Mouse (Mus musculus): Measurements from ENCODE around the gene Mapk3. TPM values are rescaled to one million over a fixed set of nuclear protein-coding genes. Genes with fewer than 3 reads are reported as not detected.
"Not testable (repeated sequence)": the region's sequence is repeated elsewhere in the genome, so short reads cannot be mapped to it uniquely, and the experiment has no call there.

The Mapk3 gene
- 214 TPM in 2 replicates for polyA plus RNA-seq (2012; rRNA removed)

DNA sequence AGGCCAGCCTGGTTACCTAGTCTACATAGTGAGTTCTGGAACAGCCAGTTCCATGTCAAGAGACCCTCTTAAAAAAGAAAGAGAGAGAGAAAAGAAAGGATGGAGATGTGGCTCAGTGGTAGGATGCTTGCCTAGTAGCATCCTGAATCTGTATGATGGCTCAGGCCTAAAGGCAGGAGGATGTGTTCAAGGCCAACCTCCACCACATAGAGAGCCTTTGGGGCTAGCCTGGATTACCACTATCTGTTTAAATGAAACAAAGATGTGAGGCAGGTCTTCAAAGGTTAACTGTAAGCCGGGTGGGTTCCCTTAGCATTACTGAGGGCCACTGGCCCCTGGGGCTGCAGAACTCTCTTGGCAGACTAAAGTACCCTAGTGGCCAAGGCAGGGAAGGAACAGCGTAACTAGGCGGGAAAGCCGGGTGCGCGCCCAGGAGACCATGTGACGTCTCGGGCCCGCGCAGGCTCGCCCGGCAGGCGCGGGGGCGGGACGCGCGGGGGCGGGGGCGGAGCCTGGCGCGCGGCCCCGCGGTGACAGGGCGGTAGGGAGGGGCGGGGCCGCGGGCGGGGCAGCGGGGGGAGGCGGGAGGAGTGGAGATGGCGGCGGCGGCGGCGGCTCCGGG lies at the start of gene Mapk3:
Gene Mapk3, plus strand, starts transcription at position 552 of the 622 bp plus-strand sequence.
- DNase-seq (ENCODE audit: low spot score), result peak; percentile 76

DNA sequence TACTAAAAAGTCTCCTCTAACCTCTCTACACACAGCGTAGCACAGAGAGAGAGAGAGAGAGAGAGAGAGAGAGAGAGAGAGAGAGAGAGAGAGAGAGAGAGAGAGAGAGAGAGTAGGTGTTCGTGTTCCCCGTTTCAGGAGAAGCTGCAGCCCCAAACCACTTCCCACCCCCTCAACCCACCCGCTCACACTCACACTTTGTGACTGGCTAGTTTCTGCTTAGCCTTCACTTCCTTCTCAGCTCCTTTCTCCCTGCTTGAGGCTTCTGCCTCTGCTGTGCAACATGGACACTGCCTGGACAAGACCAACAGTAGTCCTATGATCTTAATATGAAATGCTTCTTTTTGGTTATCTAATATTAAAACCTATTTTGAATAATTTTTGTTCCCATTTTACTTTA lies 49.1 kb upstream of the Mapk3 start:
- no peak for DNase-seq (ENCODE audit: low spot score)

DNA sequence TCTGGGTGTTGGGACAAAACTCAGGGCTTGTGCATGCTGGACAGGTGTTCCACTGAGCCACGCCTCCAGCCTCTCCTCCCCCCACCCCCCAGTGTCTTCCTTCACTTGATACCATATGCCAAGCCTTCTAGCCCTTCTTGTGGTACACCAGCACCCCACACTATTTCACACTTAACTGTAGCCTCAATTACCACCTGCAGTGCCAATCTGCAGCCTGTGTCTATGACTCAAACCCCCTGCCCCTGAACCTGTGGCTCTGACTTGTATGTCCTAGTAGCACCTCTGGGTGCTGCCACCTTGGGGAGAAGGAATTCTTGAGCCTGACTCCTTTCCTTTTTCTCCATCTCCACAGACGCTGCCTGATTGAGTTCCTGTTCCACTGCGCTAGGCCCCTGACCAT lies 47.5 kb upstream of the Mapk3 start:
- DNase-seq (ENCODE audit: low spot score), result no peak

DNA sequence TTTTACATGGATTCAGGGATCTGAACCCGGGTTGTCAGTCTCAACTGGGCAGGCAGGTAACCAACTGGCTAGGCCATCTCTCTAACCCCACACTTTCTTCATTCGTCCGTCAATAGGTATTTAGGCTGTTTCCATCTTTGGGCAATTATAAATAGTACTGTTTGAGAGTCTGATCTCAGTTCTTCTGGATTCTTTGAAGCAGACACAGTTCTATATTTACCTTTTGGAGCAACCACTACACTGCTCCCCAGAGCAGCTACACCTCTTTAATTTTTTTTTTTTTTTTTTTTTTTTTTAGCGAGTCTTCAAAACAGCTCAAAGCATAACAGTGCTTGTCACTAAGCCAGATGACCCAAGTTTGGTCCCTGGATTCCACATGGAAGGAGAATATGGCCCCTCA lies 43.7 kb upstream of the Mapk3 start:
- DNase-seq (ENCODE audit: low spot score), result no peak

DNA sequence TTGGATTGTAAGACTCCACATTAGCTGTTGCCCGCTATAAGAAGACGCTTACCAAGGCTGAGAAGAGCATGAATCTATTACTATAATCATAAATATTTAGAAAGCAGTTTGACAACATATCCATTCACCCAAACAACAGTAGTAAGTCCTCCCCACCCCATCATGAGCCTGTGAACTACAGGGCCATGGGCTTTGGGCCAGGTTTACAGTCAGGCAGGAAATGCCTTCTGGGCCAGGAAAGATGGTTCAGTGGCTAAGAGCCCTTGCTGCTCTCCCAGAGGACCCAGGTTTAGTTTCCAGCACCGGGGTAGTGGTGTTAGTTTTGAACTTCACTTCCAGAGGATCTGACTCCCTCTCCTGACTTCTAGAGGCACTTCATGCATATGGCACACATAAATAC lies 41.8 kb upstream of the Mapk3 start:
- DNase-seq (ENCODE audit: low spot score), result no peak

DNA sequence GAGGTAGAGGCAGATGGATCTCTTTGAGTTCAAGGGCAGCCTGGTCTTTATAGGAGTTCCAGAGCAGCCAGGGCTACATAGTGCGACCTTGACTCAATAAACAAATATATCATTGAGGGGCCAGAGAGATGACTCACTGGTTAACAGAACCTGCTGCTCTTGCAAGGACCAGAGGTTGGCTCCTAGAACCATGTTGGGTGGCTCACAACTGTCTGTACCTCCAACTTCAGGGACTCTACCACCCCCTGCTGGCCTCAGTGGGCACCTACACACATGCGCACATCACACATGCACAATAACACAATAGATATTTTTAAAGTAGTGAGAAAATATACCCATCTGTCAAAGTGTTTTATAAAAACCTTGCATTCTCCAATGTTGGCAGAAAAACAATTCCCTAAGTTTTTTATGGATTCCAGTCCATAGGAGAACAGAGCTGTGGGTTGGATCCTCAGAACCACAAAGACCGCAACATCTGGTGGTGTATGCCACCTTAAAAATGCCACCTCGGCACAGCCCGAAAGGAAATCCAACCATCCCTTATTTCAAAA lies 40.5 kb upstream of the Mapk3 start:
- DNase-seq (ENCODE audit: low spot score), result no peak

DNA sequence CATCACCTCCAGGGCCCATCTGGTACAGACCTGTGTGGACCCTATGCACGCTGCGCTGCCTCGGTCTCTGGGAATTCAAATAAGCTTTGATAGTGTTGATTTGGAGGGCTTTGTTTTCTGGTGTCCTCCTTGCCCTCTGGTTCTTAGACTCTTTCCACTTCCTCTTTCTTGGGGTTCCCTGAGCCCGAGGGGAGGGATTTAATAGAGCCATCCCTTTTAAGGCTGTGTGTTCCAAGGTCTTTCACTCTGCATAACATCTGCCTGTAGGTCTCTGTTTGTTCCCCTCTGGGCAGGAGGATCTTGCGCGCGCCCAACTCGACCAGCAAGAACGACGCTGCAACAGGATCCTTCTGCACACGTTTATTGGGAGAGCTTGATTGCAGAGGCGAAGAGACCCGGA lies 37.8 kb upstream of the Mapk3 start:
- no peak for DNase-seq (ENCODE audit: low spot score)

DNA sequence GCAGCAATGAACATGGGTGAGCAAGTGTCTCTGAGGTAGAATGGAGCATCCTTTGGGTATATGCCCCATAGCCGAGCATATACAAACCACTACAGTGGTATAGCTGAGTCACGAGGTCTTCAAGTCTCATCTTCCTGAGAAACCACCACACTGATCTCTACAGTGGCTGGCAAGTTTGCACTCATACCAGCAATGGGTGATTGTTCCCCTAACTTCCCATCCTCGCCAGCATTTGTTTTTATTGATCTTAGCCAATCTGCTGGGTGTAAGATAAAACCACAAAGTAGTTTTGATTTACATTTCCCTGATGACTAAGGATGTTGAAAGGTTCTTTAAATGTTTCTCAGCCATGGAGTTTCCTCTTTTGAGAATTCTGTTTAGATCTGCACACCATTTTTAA lies 34.3 kb upstream of the Mapk3 start:
- no peak for DNase-seq (ENCODE audit: low spot score)

DNA sequence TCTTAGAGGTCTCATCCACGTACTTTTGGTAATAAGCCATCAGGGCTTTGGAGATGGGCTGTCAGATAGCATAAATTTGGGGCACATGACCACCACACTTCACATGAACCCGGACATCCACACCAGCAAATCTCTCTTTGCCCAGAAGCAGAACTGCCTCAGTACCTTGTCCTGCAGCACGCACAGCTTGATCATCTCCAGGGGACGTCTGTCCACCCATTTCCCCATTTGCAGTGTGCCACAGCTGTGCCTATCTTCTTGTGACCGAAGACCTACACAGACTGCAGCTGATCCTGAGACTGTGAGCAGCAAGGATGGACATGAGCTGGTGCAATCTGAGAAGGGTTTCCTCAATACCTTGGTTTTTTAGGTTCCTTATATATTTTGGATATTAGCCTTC lies 33.7 kb upstream of the Mapk3 start:
- DNase-seq (ENCODE audit: low spot score), result no peak

DNA sequence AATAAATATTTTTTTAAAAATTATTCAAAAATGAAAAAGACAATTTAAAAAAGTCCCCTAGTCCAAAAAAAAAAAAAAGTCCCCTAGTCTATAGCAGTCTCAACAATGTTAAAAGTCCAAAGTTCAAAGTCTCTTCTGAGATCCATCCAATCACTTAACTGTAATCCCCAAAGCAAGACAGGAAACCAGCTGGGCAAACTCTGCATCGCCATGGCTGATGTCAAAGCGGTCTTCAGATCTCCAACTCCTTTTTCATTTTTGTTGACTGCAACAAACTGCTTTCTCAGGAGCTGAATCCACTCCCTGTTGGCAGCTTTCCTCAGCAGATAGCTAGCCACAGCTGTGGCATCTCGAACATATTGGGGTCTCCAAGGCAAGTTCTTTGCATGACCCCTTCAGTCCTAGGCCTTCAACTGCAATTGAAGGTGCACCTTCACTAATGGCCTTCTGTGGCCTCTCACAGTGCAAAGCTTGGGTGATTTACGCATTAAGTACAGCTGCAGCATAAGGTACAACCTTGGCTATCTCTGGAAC lies 29.1 kb upstream of the Mapk3 start:
- DNase-seq (ENCODE audit: low spot score), result not testable (repeated sequence)

DNA sequence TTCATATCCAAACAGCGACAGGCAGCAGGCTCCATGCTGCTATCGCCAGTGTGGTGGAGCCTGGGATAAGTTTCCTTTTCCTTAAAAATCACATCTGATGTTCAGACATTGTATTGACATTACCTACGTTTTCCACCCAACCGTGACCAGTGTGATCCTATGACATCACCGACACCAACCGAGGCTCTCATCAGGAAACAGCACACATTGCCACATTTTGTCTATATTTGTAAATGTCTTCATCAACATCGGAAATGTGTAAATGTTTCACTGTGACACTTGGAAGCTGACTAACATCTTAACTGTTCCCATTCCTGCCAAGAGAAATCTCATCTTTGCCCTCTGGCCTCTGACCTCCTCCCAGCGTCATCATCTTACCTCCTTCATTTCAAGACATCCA lies 23.3 kb upstream of the Mapk3 start:
- DNase-seq (ENCODE audit: low spot score), result no peak

DNA sequence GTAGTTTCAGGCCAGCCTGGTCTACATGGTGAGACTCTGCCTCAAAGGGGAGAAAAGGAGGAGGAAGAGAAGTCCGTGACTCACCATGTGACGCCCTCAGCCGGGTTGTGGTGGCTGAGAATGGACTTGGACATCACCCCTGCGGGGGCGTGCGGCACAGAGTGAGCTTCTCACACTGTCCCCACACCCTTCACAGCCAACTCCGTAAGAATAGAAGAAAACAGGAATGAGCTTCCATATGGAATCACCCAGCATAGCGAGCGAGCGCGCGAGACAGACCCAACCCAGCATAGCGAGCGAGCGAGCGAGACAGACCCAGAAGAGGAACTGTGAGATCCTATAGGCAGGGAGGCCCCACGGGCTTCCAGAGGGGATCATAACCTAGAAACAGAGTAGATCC lies 19.9 kb upstream of the Mapk3 start:
- no peak for DNase-seq (ENCODE audit: low spot score)

DNA sequence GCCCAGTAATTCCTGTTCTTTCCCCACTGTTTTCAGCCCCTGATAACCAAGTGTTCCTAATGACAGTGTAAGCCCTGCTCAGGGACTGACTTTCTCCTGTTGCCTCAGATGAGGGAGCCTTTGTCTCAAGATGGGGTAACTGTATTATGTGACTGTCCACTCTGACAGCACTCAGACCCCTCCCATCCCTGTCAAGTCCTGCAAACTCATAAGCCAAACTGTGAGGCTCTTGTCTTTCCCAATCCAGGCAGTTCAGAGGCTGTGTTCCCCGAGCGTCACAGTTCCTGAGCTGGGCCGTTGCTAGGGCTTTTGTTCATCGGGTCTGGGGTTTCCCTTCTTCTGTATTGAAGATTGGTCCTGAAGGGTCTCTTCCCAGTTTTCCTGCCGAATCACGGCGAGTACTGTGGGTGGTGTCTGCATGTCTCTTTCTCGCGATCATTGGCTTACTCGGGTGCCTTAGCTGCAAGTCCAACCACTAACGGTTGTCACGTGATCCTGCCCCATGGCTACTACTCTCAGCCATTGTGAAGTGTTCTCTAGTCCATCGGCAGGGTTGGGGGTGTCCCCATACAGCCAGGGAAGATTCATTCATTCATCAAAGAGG lies 19.2 kb upstream of the Mapk3 start:
- no peak for DNase-seq (ENCODE audit: low spot score)

DNA sequence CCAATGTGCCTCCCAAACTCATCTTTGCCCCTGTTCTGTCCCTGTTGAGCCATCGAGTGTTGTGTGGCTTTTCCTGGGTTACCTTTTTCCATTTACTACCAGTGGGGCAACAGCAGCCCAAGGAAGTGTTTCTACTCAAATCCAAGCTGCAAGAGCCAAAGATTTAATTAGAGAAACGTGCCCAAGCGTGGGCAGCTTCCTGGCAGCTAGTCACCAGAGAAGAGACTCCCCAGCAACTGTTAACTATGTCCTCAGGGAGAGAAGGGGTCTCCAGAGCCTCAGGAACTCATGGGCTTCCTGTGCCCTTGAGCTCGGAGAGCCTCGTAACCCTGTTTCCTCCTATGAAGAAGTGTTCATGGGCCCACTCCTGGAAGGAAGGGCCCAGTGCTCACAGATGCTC lies 18.4 kb upstream of the Mapk3 start:
- no peak for DNase-seq (ENCODE audit: low spot score)

DNA sequence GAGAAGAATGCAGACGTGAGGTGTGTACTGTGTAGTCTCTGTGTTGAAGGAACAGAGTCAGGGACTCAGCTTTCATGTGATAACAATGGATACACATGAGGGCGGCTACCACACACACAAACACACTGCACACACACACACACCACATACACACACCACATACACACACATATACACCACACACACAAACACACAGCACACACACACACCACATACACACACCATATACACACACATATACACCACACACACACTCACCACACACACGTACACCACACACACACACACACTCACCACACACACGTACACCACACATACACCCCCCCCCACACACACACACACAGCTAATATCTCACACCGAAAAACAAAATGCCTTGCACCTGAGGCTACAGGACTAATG lies 17.9 kb upstream of the Mapk3 start:
- DNase-seq (ENCODE audit: low spot score), result no peak

DNA sequence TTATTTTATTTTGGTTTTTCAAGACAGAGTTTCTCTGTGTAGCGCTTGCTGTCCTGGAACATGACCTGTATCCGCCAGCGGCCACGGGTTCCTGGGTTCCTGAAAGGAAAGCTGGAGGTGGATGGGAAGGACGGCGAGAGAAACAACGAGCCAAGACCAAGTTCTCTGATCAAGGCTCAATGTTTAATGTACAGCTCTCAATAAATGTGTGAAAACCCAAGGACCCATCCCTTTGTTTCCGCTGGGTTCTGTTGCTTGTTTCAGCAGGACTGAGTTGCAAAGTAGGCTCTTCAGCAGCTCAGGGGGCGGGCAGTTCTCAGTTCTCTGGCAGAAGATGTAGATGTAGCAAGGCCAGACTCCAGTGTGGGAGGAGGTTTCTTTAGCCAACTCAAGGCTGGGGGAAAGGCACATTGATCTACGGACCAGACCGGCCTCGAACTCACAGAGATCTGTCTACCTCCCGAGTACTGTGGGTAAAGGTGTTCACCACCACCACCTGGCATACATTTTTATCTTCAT lies 17.4 kb upstream of the Mapk3 start:
- DNase-seq (ENCODE audit: low spot score), result no peak

DNA sequence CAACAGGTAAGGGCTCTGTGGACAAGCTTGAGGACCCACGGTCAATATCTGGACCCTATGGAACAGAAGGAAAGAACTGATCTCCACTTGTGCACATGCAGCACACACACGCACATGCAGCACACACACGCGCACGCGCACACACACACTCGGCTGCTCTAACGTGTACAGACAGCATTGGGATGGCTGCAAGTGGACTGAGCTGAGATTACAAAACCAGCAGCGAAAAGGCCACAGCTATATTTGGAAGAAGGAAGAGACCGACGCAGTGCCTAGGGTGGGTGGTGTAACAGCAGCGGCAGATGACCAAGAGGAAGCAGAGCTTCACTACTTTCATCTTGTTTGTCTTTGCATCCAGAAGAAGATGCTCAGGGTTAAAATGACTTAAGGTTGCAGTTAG lies 13.3 kb upstream of the Mapk3 start:
- no peak for DNase-seq (ENCODE audit: low spot score)

DNA sequence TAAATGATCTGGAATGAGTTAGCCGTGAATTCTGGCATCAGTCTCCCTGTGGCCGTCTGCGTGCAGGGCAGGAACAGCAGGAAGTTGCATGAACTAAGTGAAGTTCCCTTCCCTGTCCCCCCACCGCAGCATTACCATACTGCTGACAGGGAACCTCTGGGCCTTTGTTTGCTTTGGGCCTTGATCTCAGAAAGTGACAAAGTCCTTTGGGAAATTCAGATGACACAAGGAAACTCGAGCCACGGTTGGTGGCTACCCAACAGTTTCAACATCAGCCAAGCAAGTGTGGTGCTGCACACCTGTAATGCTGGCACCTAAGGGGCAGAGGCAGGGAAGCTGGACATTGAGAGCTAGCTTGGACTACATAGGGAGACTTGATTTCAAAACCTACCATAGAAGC lies 12.6 kb upstream of the Mapk3 start:
- no peak for DNase-seq (ENCODE audit: low spot score)

DNA sequence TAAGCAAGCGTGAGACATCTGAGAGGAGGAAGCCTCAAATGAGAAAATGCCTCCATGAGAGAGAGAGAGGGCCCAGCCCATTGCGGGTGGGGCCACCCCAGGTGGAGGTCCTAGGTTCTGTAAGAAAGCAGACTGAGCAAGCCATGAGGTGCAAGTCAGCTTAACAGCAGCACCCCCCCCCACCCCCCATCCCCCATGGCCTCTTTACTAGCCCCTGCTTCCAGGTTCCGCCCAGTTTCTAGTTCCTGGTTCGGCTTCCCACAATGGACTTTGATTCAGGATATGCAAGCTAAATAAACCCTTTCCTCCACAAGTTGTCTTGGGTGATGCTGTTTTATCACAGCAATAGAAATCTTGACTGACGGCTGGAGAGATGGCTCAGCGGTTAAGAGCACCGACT lies 10.6 kb upstream of the Mapk3 start:
- no peak for DNase-seq (ENCODE audit: low spot score)

DNA sequence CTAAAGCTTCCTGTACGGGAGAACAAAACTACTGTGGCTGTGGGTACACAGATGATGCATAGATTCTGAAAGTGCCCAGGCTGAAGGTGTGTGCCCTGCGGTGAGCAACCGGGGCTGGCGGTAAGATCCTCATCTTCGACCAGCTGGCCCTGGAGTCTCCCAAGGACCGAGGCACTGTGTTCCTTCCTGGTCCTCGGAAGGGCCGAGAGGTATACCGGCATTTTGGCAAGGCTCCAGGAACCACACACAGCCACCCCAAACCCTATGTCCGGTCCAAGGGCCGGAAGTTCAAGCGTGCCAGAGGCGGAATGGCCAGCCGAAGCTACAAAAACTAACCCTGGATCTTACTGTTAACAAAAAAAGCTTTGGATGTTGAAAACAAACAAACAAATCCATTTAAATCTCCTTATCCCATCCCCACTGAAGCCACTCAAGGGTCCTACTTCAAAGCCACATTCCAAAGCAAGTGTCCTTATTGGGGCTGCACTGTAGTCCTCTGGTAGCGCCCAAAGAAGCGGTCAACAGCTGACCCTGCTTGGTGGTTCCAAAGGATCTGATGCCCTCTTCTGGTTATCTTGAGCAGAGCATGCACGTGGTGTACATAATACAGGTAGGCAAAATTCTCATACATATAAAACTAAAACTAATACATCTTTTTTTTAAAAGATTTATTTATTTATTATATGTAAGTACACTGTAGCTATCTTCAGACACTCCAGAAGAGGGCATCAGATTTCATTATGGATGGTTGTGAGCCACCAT lies 9.6 kb upstream of the Mapk3 start:
- no peak for DNase-seq (ENCODE audit: low spot score)

DNA sequence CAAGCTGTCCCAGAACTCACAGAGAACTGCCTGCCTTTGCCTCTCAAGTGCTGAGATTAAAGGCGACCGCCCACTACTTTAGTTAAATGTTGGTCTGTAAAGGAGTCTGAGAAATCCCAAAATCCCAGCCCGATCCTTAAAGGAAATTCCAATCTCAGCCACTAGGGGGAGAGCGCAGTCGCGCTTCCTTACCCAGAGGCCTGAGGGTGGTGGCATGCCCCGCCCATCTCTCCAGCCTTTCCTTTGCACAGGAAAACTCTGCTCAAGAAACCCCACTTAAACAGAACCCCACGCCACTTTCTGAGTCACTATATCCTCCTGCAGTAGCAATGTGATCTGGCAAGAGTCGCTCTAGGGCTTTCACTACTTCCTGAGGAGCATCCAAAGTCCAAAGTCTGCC lies 4.5 kb upstream of the Mapk3 start:
- DNase-seq (ENCODE audit: low spot score), result no peak

DNA sequence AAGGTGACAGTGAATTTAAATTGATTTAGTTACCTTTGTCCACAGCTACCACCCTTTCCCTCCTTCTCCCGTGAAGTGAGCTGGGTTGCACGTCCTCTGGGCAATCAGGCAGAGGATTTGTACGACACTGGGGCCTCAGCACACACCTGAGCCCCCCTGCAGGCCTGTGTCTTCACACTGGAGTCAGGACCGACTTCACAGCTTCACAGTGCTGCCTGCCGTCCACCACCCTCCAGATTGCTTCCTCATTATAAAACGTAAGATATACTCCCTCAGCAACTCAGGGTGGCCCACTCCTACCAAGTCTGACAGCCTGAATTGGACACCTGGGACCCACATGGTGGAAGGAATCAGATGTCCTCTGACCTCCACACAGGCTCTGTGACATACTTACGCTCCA lies 862 bp upstream of the Mapk3 start:
- no peak for DNase-seq (ENCODE audit: low spot score)

All from urinary bladder, adult 2 months (tissue).